Mouse (Mus musculus) thymus, adult 2 months (tissue): ENCODE data around the gene Mamdc4. TPM values are rescaled to one million over a fixed set of nuclear protein-coding genes. Genes with fewer than 3 reads are reported as not detected.

Experiments used
- DNase-seq: peaks from one replicate; pipeline ENCODE4 v3.0.0; 2021
- H3K27ac ChIP-seq: fragments of 200-500 bp; 2 replicates; pipeline ENCODE4 v1.5.1; 2012; ENCODE audit warnings: low read length, control low read depth; ENCODE audit not compliant: control insufficient read depth, insufficient read depth
- H3K27me3 ChIP-seq: fragments of 200-500 bp; 2 replicates; pipeline ENCODE4 v1.6.1; 2012; ENCODE audit warnings: mild to moderate bottlenecking, low read length, moderate library complexity, mixed read lengths; ENCODE audit not compliant: control insufficient read depth, insufficient read depth
- H3K36me3 ChIP-seq: fragments of 200-500 bp; 2 replicates; pipeline ENCODE4 v1.6.1; 2012; ENCODE audit warnings: mild to moderate bottlenecking, low read length, moderate library complexity; ENCODE audit not compliant: control insufficient read depth, insufficient read depth
- H3K4me1 ChIP-seq: fragments of 200-500 bp; replicated peaks from 2 replicates; pipeline ENCODE4 v1.6.1; 2012; ENCODE audit warnings: low read length; ENCODE audit not compliant: control insufficient read depth, insufficient read depth
- H3K4me3 ChIP-seq: fragments of 200-500 bp; 2 replicates; pipeline ENCODE4 v1.5.1; 2012; ENCODE audit warnings: mild to moderate bottlenecking, low read length, control low read depth, moderate library complexity; ENCODE audit not compliant: control insufficient read depth, insufficient read depth
- CTCF ChIP-seq: fragments of 200-500 bp; IDR thresholded peaks from 2 replicates; pipeline ENCODE4 v1.5.1; 2012; ENCODE audit warnings: mild to moderate bottlenecking, control low read depth, low read length, moderate library complexity, borderline replicate concordance; ENCODE audit not compliant: control insufficient read depth, poor library complexity, insufficient read depth; ENCODE audit errors: extremely low read depth
- POLR2A ChIP-seq: fragments of 200-500 bp; IDR thresholded peaks from 2 replicates; pipeline ENCODE4 v1.6.1; 2012; ENCODE audit warnings: mild to moderate bottlenecking, low read length, control low read depth, moderate library complexity; ENCODE audit not compliant: control insufficient read depth, poor library complexity, insufficient read depth; ENCODE audit errors: extremely low read depth
- WGBS: fragments of 180-500 bp; shearing (Covaris S2); methylation state at CpG from one replicate; pipeline ENCODE4 v1.1.7; 2018; 5-methylcytosine and 5-hydroxymethylcytosine counted together
- polyA plus RNA-seq: library from polyadenylated mRNA; depleted of rRNA; stranded (reverse); fragments of >200 nt; gene quantifications from 2 replicates; pipeline ENCODE4 v1.2.3, GENCODE M21; 2012

The Mamdc4 gene
- polyA plus RNA-seq, 1 experiment = 18.9 TPM

DNA sequence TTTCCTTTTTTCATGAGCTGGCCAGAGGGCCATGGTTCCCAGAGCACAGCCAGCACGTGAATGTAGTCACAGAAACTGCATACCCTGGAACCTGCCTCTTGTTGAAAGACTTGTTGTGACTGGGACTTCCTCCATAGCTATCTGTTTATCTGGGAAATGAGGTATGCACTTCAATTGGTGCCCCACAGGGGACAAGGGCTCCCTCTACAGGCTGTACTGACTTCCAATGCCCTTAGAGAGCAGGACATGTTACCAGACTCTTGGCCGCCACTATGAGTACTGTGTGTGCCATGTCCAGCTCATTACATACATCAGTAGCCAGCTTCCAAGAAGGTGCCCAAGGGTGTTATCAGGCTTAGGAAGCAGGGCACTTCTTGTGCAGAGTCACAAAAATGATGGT is 17.2 kb upstream of the Mamdc4 start:
- peak; percentile 47 for DNase-seq
- Histone ChIP-seq H3K36me3 (peaks cover 39% of the 10 kb centered on the region), H3K4me1 (no peaks in the 10 kb centered on the region), H3K27ac (no peak overlapping the region), H3K4me3 (no peak overlapping the region), H3K27me3 (no peaks in the 10 kb centered on the region)
- WGBS = 87% methylated on average over 2 of the region's 2 CpGs
- TF ChIP-seq POLR2A (no peak), CTCF (no peak)

DNA sequence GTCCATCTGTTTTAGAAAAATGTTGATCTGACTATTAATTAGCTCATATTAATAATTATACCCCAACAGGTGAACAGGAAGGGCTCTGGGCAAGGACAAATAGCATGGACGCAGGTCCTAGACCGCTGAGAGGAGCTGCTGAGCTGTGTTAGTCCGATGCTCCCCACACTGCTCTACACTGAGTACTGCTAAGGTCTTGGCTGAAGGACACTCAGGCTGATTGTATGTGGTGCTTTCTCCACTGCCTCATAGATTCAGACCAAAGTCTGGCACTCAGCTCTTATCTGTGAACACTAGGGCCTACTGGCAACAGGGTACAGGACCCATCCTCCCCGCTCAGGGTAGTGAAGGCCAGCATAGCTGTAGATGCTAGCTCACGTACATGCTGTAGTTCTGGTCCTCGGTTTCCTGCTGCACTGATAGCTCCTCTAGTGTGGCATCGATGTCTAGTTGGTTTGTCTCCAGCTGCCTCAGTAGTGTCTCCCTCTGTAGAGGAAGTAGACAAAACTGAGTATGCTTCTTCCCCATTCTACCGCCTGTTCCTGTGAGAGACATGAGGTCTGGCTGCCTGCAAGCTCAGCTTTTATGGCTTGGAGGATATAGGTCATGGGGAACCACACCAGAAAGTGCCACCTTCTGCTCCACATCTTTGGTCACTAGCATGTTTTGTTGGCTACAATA is 13.7 kb upstream of the Mamdc4 start:
- H3K27ac ChIP-seq = no peak overlapping the region
- H3K4me3 ChIP-seq = no peak overlapping the region
- H3K4me1 ChIP-seq = no peaks in the 10 kb centered on the region
- no peak for DNase-seq
- no peak for TF ChIP-seq POLR2A
- TF ChIP-seq CTCF = no peak
- WGBS = 81% methylated on average over 8 of the region's 8 CpGs
- peaks cover 13% of the 10 kb centered on the region for H3K36me3 ChIP-seq
- no peaks in the 10 kb centered on the region for H3K27me3 ChIP-seq

DNA sequence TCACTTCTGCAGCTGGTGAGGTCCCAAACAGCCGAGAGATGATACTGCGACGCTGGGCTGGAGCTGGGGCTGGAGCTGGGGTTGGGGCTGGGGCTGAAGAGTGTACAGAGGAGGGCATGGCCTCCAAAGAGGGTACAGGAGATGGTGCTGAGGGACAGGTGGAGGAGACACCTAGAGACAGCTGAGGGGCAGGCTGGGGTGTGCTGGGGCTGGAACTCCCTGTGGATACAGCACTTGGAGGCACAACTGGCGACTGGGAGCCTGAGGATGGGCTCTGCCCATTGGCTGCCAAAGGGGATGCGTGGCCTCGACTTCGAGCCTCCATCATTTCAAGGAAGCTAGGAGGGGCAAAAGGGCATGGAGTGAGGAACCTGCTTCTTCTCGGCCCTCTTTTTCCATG is 12.6 kb upstream of the Mamdc4 start:
- Histone ChIP-seq H3K36me3 (peaks cover 3% of the 10 kb centered on the region), H3K27ac (no peak overlapping the region), H3K4me1 (no peaks in the 10 kb centered on the region), H3K27me3 (no peaks in the 10 kb centered on the region), H3K4me3 (no peak overlapping the region)
- 98% methylated on average over 8 of the region's 8 CpGs for WGBS
- no peak for TF ChIP-seq CTCF
- no peak for DNase-seq

DNA sequence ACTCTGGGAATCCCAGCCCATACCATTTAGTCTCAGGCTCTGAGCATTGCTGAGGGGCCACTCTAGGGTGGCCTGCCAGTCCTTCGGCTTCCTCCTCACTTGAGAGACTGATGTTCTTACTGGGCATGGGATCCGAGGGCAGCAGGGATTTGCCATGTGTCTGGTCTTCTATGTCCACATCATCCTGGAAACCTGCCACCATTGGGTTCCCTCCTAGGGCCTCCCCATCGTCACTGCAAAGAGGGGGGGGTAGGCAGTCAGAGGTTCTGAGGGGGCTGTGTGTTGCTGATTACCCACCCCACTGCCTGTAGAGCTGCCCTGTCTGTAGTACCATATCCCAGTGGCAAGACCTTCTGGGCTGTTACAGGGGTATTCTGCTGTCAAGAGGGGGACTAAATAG is 11.0 kb upstream of the Mamdc4 start:
- Histone ChIP-seq H3K36me3 (no peaks in the 10 kb centered on the region; the same call in 1 of the 2 replicates), H3K27ac (no peak overlapping the region), H3K4me1 (peaks cover 12% of the 10 kb centered on the region), H3K27me3 (no peaks in the 10 kb centered on the region), H3K4me3 (no peak overlapping the region)
- WGBS = 91% methylated on average over 3 of the region's 3 CpGs
- no peak for DNase-seq
- TF ChIP-seq POLR2A (no peak), CTCF (no peak)

DNA sequence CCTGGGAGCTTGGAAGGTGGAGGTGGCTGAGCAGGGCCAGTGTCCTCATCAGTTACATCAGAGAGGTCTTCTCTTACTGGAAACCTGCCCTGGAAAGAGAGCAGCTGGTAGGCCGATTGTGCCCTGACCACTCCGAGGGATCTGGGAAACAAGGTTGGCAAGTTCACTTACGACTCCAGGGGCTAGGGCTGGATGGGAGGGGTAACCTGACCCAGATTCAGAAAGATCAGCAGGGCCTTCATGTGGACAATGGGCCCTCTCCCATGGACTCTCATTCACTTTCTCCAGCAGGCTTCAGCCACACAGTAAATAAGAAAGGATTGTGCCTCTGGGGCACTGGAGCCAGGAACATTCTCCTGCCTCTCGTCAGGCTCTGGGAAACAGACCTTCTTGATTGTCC is 10.2 kb upstream of the Mamdc4 start:
- no peak for TF ChIP-seq CTCF
- TF ChIP-seq POLR2A = no peak
- 0 out of 2 replicates have a peak, but pooled peaks cover 1% of the 10 kb centered on the region for H3K27me3 ChIP-seq
- DNase-seq = no peak
- H3K36me3 ChIP-seq = no peaks in the 10 kb centered on the region; the same call in 1 of the 2 replicates
- no peak overlapping the region for H3K27ac ChIP-seq
- H3K4me3 ChIP-seq = no peak overlapping the region
- 96% methylated on average over 4 of the region's 4 CpGs for WGBS
- peaks cover 17% of the 10 kb centered on the region for H3K4me1 ChIP-seq

DNA sequence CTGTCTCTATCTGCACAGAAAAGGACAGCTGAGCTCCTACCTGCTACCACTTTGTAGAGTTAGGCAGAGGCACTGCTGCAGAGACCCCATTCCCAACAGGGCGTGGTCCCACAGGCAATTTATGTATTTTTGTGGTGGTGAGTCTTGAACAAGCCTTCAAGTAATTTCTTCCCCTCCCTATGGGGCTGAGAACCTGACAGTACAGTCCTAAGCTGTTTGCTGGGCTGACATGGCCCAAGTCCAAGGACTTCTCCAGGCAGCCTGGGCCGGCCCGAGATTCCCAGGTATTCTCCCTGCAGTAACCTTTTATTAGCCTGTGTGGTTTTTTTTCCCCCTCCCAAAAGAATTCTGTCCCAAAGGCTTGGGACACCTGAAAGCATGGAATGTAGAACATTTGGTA is 9.5 kb upstream of the Mamdc4 start:
- H3K36me3 ChIP-seq = no peaks in the 10 kb centered on the region; the same call in 1 of the 2 replicates
- WGBS = 94% methylated on average over 3 of the region's 3 CpGs
- DNase-seq = no peak
- peaks cover 24% of the 10 kb centered on the region for H3K4me1 ChIP-seq
- no peak for TF ChIP-seq CTCF
- no peak overlapping the region for H3K27ac ChIP-seq
- H3K4me3 ChIP-seq = no peak overlapping the region
- peaks cover 8% of the 10 kb centered on the region for H3K27me3 ChIP-seq

DNA sequence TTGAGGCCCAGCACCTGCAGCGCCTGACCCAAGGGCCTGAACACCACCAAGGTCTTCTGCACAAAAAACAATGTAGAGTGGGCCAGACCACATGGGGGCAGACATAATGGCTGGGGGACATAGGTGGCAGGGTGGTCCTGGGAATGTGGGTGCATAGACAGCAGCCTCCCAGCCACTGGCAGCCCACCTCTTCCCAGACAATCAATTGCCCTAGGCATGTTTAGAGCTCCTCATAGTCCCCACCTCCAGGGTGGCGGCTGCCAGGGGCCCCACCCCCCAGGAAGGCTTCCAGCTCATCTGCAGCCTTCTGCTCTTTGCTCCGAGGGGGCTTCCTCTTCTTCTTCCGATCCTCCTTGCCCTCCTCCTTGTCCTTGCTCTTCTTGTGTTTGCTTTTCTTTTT is 8.9 kb upstream of the Mamdc4 start:
- peaks cover 26% of the 10 kb centered on the region for H3K4me1 ChIP-seq
- 93% methylated on average over 4 of the region's 4 CpGs for WGBS
- DNase-seq = no peak
- H3K27me3 ChIP-seq = peaks cover 14% of the 10 kb centered on the region
- no peaks in the 10 kb centered on the region; the same call in 1 of the 2 replicates for H3K36me3 ChIP-seq
- H3K27ac ChIP-seq = no peak overlapping the region
- TF ChIP-seq POLR2A (no peak), CTCF (no peak)
- H3K4me3 ChIP-seq = no peak overlapping the region
